Mouse (Mus musculus) embryo, embryonic 10 days (tissue): ENCODE data around the gene 1700123O20Rik.

Experiments used
- DNase-seq: peaks from one replicate; pipeline ENCODE4 v3.0.0-alpha.2; 2015; ENCODE audit warnings: low spot score

The 1700123O20Rik gene

DNA sequence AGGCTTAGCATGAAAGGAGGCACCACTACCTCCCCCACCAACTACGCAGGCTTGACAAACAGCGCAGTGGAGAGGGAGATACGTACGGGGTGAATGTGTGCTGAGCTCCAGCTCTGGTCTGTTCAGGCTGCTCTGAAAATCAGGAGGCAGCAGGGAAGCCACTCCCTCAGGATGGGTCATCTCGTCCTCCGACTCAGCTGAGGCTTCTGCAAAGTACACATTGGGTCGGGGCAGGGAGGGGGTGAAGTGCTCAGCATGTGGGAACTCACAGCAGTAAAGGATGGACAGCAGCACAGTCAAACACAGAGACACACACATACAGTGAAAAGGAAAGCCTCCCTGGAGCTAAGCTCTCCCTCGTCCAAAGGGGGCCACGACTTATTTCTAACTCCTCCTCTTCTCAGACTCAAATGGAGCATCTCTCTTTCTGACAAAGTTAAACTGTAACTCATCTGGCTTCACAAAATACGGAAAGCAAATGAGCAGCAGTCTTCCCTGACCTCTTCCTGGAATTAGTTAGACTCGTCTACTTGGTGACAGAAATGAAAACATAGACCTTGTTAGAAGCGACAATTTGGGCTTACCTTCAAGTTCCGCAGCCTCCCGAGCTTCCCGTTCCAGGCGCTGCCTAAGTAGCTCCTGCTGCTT, 7.2 kb upstream of the 1700123O20Rik start:
- DNase-seq: no peak

DNA sequence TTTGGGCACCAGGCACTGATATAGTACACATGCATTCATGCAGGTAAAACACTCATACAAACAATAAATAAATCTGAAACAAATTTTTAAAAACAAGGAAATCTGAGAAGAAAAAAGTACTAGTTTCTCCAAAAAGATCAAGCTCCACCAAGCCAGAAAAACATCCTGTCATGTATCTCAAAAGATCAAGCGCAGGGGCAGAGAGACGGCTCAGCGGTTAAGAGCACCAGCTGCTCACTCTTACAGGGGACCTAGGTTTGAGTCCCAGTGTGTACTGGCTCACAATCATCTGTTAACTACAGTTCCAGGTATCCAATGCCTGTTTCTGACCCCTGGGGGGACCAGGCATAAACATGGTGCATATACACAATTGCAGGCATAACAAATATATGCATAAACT, 3.6 kb upstream of the 1700123O20Rik start:
- no peak for DNase-seq

DNA sequence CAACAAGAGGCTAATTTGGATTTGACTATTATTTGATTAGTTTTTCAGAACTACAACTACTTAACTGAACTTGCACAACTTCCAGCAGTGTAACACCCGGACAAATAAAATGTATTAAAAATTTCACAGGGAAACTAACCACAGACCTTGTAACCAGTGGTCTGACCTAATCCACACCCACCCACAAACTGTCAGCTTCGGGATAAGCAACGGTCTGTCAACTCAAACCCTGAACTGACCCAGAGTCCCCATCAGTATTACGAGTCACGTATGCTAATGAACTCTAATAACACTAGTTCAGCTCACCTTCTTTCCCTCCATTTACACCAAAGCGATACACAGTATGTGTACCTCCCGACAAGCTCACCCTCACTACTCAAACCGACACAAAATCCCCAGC, 545 bp upstream of the 1700123O20Rik start:
- no peak for DNase-seq

DNA sequence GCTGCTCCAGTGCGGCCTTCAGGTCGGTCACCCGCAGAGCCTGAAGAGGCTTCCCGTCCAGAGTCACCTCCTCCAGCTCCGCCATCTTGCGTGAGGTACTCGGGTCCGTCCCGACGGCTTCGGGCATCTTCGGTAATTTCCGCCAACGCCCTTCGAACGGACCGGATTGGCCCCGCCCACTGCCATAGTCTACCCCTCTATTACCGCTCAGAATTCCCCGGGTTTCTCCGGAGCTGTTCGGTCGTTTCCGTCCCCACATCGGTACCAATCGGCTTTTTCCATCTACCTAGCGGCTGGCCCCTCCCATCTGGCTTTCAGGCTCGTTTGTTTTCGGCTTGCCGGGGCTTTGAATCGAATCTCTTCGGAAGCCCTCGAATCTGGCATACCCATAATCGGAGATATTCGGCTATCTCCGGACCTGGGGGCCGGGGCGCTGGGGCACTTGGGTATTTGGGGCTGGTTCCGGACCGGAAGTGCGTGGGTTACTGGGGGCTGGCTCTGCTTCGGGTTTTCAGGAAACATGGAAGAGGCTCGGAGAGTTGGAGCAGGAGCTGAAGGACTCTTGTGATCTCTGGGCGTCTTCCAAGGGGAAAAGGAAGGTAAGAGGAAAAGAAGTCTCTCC, 617 bp downstream of the 1700123O20Rik start, which contains the start of gene Acin1:
Gene Acin1 (minus strand): TSS at position 410 of the 622 bp plus-strand sequence.
- peak; percentile 99 for DNase-seq

DNA sequence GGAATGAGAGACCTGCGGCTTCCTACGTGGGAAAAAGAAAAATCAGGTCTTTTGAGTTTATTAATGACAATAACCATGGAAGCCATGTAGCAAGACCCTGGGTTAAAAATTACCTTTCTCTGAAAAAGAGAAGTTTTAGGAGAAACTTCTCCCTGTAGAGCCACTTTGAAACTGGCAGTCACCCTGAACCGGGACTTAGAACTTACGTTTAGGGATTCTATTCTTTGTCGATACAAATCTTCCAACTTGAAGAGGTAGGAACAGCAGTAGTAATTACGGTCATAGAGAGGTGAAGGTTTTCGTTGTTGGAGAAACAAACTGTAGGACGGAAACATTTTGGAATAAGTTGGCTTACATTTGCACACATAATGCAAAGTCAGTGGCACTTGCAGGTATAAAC, 1.2 kb downstream of the 1700123O20Rik start:
- no peak for DNase-seq

DNA sequence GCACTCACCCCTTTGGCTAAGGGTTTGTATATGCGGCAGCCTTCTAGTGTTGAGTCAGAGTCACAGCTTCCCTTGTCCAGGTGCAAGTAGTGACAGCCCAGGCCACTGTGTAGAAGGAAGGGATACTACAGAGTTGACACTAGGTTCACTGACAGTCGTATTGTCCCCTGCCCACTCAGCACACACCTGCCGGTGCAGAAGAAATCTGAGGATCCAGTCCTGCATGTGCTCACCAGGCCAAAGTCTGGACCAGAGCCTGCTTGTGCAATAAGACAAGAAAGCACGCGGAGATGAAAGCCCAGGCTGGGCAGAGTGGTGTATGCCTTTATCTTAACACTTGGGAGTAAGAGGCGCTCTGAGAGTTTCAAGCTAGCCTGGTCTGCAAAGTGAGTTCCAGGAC, 9.0 kb downstream of the 1700123O20Rik start:
- no peak for DNase-seq

DNA sequence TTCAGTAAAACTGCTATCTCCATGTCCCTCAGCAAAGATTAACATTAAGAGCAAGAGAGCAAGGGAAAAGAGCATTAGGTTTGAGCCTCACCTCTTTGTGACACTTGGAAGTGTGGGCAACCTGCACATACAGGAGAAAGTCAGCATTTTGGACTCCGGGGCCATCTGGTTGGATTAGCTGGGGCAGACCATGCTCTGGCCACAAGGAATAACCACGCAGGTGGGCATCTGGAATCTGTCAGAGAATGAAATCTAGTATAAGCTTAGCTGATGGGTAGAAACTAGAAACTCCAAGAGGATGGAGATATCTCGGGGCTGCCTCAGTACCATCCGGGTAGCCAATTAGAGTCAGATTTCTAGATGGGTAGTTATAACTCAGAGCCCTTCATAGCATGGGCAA, 10.7 kb downstream of the 1700123O20Rik start:
- no peak for DNase-seq

DNA sequence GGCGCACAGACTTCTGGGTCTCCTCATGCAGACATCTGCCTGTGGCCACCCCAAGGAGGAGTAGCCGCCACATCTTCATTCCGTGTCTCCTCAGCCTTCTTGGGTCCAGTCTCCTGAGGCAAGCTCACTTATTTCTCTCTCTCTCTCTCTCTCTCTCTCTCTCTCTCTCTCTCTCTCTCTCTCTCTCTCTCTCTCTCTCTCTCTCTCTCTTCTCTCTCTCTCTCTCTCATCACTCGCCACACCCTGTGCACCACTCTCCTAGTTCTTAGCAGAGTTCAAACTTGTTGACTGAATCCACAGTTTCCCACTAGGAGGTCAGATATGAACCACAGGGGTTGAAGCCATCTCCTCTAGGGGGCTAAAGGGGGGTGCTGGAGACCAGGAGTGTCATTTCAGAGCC, 12.7 kb downstream of the 1700123O20Rik start, which contains the start of gene Gm29776:
Gene Gm29776 (minus strand): TSS at position 101 of the 400 bp plus-strand sequence.
- no peak for DNase-seq

DNA sequence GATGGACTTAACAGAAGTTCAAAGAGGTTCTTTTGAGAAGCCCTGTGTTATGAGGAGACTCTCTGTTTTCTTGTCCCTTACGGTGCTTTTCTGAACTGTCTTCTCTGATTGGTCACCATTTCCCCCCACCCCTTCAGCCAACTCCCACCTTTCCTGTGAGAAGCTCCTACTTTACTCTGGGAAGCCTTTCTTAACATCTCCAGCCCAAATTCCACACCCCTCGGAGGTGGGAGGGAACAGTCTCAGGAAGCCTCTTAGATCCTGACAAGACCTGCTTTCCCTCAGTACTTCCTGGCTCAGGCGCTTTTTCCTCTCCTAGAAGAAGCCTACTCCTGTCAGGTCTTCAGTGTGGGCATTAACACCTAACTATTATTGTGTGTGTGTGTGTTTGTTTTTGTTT, 13.6 kb downstream of the 1700123O20Rik start:
- no peak for DNase-seq

DNA sequence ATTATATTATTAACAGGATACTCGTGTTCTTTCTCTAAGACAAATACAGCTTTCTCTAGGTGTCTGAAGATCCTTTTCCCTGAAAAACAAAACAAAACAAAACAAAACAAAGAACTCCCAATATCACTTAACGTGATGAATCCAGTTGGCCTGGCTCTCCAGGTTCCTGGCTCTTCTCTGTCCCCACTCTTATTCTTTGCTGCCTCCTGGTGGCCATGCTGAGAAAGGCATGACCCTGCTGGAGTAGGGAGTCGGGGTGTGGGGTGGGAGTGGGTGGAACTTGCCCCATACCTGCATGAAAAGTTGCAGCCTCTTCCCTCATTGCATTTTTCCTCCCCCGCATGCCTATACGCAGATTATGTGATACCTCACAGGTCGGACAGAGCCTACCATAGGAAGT, 15.3 kb downstream of the 1700123O20Rik start:
- peak; percentile 82 for DNase-seq

DNA sequence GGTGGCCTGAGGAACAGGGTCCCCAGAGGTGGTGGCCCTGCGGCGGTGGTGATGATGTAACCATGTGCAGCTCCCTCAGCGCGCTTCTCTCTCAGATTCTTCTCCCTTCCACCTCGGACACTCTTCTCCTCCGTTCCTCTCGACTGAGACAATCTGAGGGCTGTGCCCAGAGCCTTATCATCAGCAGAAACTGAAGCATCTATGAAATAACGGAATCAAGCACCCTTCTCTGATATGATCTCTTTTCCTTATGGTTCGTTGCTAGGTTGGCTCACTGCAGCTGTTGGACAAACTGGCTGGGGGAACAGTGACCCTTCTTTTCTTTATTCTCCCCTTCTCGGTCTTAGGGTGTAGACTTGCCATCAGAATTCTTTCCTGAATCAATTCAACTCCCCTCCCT, 17.2 kb downstream of the 1700123O20Rik start:
- DNase-seq: no peak

DNA sequence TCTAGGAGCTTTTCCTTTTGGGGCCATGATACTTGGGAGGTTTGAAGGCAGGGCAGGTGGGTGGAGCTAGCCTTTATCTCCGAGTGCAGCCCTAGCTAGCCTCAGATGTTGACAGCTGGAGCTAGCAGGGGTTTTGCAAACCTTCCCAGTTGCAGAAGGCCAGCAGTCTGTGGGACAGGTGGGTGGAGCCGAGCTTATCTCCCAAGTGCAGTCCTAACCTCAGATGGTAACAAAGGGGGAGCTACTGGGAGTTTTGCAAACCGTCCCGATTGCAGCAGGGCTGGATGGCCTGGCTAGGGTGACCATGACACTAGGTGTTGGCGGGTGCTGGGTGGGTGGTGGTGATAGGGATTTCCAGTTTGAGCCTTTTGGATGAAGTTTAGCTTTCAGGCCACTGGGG, 19.8 kb downstream of the 1700123O20Rik start:
- peak; percentile 28 for DNase-seq

DNA sequence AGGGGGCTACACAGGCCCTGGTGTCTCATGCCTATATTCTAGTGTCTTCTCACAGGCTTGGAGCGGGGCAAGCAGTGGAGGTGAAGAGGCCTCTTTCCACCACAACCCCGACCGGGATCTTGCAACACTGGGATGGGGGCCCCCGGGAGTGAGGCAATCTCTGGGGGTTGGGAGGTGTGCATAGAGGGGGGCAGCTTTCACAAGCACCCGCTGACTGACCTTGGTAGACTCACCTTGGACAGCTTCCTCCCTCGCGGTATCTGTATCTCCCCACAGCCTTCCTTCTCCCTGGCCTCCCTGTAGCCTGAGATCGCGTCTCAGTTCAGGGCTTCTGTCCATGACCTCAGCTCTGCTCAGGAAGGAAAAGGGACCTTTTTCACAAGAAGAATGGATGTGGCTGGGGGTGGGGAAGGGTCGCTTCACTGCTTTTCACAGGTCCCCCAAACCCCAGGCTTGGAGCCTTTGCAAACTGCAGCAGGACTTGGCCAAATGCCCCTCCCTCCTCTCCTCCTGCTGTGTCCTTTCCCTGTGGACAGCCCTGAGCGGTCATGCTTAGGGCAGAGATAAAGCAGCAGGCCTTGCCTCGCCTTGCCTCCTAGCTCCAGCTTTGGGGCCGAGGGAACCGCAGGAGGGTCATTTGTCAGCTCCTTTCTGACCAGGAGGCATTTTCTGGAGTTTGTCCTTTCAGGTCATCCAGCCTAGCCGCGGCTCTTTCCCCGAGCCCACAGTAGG, 20.7 kb downstream of the 1700123O20Rik start:
- peak; percentile 21 for DNase-seq

DNA sequence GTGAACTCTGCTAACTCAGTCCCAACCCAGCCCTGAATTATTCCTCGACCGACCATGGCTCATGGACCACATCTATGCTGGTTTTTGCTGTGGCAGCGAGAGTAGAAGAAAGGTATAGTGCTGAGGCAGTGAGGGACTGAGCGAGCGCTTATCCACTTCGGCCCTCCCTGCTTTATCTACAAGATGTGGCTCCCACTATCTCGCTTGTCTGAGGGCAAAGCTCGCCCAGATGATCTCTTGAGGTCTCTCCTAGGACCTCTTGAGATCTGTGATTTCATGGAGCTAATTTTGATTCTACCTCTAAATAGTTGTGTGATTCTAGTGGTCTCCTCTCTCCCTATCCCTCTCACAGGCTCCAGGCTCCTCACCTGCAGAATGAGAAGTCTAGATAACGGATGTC, 23.0 kb downstream of the 1700123O20Rik start:
- no peak for DNase-seq

DNA sequence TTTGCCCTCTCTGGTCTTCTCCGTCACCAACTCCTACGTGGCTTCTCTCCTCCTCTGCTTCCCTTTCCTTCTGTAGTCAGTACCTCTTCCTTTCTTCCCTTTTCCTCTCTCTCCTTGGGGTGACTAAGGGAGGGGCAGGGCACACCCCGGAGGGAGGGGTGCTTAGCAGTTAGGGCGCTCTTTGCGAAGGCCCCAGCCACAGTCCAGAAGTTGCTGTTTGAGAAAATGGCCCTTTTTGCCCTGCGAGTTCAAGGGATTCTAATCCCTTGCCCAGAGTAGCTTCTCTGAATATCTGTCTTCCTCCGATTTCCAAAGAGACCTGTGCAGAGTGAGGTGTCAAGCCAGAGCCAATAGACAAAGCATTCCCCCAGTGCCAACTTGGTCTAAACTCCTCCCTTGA, 26.1 kb downstream of the 1700123O20Rik start, which contains the start of gene Cebpe:
Gene Cebpe (minus strand): TSS at position 101 of the 400 bp plus-strand sequence.
- DNase-seq: no peak

DNA sequence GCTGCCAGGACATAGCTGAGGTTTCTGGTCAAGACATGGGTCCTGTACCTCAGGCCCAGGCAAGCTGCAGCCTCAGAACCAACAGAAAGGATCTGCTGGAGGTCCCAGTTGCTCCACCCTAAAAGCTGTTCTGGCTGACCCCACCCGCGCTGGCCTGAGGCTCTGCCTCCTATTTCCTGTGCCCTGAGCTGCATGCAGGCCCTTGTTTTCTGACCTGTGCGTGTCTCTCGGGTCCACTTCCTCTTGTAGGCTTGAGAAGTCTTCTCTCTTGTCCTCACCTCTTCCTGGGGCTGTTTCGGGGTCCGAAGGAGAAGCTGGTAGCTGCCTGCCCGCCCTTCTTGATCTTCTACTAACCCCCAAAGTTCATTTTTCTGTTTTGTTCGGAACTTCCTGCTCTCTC, 26.8 kb downstream of the 1700123O20Rik start:
- no peak for DNase-seq

DNA sequence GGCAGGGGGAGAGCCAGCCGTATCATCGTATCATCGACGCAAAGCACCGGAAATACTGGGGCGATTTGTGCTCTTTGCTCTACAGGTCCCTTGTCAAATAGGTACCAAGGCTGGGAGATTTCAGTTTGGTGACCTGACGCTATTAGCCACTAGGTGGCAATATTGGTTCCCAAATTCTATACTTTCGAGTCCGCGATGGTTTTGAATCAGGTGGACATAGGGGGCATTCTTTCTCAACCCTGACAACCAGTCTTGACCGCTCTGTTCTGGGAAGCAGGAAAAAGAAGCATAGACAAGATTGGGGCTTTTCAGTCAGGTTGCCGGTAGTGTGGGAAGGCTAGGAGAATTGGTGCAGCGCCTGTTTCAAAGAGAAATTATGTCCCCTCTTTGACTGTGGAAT, 28.1 kb downstream of the 1700123O20Rik start:
- DNase-seq: peak; percentile 87

DNA sequence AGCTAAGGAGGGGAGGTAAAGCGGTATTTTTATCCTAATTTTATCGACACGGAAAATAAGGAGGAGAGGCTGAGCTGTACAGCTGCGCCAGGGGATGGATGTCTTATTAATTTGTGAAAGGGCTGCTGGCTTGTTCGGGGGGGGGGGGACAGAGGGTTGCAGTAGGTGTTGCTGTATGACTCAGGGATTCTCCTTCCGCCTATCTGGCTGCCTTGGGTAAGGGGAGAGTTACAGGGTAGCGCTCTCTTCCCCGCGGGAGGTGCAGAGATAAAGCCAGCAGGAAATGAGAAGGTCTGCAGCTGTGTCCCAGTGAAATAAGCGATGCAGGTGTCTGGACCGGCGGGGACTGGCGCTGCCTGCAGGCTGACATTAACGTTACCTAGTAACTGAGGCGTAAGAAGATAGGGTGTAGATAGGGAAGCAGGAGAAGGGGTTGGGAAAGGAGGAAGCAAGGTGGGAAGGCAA, 28.6 kb downstream of the 1700123O20Rik start:
- DNase-seq: no peak

DNA sequence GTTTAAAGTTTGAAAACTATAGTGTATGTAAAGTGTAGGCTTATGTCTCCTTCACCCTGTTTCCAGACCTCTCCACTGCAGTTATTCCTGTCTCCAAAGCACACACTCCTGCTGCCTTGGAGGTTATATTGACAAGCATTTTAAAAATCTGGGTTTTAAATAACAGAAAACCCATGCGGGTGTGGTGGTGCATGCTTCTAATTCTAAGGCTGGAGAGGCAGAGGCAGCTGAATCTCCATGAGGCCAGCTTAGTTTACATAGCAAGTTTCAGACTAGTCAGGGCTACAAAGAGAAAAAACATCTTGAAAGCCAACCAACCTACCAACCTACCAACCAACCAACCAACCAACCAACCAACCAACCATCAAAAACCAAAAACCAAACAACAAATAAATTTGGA, 29.4 kb downstream of the 1700123O20Rik start:
- DNase-seq: no peak

DNA sequence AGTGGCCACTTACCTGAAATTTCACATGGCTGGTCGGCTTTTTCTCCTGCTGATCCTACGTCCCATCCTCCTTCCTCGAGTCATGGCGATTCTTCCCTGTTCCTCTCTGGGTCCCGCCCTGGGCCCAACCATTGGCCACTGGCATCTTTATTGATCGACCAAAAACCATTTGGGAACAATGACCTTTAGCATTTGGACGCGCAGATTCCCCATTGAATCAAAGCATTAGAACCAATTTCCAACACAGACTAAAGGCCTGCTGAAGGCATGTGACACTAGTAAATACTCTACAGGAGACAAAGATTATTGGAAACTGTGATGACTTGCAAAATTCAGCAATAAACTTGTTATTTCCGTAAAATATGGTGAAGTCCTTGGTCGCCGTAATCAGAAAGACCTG, 34.0 kb downstream of the 1700123O20Rik start:
- no peak for DNase-seq

DNA sequence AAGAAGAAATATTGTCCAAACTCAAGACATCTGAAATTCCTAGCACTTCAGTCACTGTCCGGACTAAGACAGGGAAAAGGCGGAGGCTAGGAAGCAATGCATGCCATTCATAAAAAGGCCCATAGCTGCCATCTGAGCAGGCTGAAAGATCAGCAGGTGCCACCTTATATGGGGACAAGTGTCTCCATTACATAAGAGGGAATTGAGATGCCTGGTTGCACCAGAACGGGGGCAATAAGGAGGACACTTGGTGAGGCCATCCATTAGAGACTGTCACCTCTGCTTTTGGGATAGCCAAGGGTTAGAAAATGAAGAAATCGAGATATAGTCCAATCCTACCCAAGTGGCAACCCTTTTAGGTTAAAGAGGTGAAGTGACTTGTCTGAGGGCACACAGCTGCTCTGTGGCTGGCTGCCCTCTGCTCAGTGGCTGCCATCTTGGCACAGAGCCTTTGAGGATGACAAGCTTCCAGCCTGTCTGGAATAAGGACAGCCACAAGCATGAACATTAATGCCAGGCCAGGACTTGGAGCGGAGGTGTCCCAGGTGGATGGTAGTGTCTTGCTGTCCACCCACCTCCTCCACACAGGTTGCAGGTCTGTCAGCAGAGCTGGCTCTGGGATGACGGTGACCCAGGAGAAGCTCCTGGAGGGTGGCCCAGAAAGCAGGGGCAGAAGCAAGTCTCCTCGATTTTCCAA, 34.8 kb downstream of the 1700123O20Rik start:
- DNase-seq: no peak

DNA sequence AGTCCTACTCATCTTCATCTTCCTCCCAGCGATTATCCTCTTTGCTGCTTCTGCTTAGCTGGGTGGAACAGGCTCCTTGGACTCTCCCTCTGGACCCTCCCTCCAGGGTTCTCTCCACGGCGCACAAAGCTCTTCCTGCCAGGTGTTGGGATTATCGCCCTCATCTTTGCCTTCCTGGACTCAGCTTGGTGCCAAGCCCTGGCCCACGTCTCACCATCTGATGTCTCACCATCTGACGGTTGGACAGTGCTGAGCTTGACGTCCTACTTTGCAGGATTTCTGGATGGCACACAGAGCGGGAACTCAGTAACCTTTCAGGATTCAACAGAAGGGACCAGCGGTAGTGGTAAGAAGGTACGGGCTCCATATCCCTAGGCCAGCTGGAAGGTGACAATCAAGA, 35.7 kb downstream of the 1700123O20Rik start:
- DNase-seq: no peak
